Mouse (Mus musculus): ENCODE data around the gene Isyna1. TPM values are rescaled to one million over a fixed set of nuclear protein-coding genes. Genes with fewer than 3 reads are reported as not detected.

Isyna1 gene
- total and polyA plus RNA-seq, 3 experiments = 84.1 to 189 TPM; not detected in 1

DNA sequence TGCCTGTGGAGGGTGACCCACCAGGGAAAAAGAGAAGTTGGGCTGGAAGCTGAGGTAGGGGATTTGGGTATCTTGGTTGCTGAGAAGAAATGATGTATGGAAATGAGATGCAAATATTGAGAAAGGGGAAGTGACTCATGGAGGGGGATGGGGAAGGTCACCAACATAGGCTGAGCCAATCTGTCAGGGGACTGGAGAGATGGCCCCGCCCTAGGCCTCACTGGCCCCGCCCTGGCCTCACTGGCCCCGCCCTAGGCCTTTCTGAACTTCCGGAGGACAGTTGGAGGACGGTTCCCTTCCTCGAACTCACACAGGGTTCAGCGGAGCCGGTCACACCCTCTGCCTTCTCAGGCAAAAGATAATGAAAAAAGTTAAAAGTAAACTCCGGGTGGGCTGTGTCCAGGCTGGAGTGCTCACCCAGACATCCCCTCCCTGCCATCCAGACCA lies 24.7 kb downstream of the Isyna1 start (continued):
- TF ChIP-seq MYC (IDR thresholded peaks at IDR 0.05; ENCODE audit: low read depth, low read length) (peak; percentile 37; the same call in 1 of the 2 replicates), NELFE (IDR thresholded peaks at IDR 0.05; ENCODE audit: low read depth, low read length) (peak; percentile 72), MYB (IDR thresholded peaks at IDR 0.05; ENCODE audit: low read depth, low read length) (0 out of 2 replicates have a peak, but pooled peaks have one; percentile 20), POLR2A (IDR thresholded peaks at IDR 0.05; ENCODE audit: control insufficient read depth in 1 of 2, insufficient read depth in 1 of 2, low read depth in 1 of 2, low read length in 2 of 2, poor library complexity in 1 of 2) (peak in 1 of 2 experiments; percentile 78; a peak in 2 of 4 replicates), POLR2AphosphoS5 (IDR thresholded peaks at IDR 0.05; ENCODE audit: borderline replicate concordance, low read depth, low read length) (no peak)

GRCm38 (mm10) chr8:70622220-70622619 lies 28.0 kb downstream of the Isyna1 start:
- H3K9me3 ChIP-seq (replicated peaks; ENCODE audit: insufficient read depth, low read length) = no peaks in the 10 kb centered on the region
- no peak overlapping the region for H3K27ac ChIP-seq (ENCODE audit: control insufficient read depth, low read depth, low read length)
- H3K9ac ChIP-seq (ENCODE audit: control insufficient read depth, low read depth, low read length, poor library complexity, severe bottlenecking) = no peak overlapping the region
- H3K4me1 ChIP-seq (ENCODE audit: control insufficient read depth in 1 of 2, insufficient read depth in 2 of 2, low read length in 2 of 2) = peaks cover 7 to 37% of the 10 kb centered on the region in 2 experiments
- H3K4me3 ChIP-seq (ENCODE audit: control insufficient read depth in 1 of 2, insufficient read depth in 1 of 2, low read depth in 2 of 2, low read length in 2 of 2) = no peak overlapping the region
- H3K27me3 ChIP-seq (ENCODE audit: control insufficient read depth in 1 of 2, insufficient read depth in 2 of 2, low read length in 2 of 2) = no peaks in the 10 kb centered on the region
- DNase-seq (ENCODE audit: low read depth, low spot score) = peak; percentile 60
- peaks cover 0 to 13% of the 10 kb centered on the region in 2 experiments; a peak in 2 of 4 replicates for H3K36me3 ChIP-seq (ENCODE audit: control insufficient read depth in 1 of 2, insufficient read depth in 2 of 2, low read length in 2 of 2)
- TF ChIP-seq ETS1 (IDR thresholded peaks at IDR 0.05; ENCODE audit: low read depth, low read length) = peak; percentile 80
- TF ChIP-seq TAL1 (IDR thresholded peaks at IDR 0.05; ENCODE audit: low read length) = peak; percentile 75
- no peak for TF ChIP-seq ZNF384 (IDR thresholded peaks at IDR 0.05; ENCODE audit: low read depth, low read length)
- TF ChIP-seq RCOR1 (IDR thresholded peaks at IDR 0.05; ENCODE audit: low read depth, low read length) = peak; percentile 20; the same call in 1 of the 2 replicates
- peak; percentile 70 for TF ChIP-seq GATA1 (IDR thresholded peaks at IDR 0.05; ENCODE audit: low read depth, low read length)
- TF ChIP-seq EP300 (IDR thresholded peaks at IDR 0.05; ENCODE audit: low read depth in 1 of 2, low read length in 2 of 2) = peak; percentile 30 to 84
- no peak for TF ChIP-seq USF2 (IDR thresholded peaks at IDR 0.05; ENCODE audit: borderline replicate concordance in 1 of 2, insufficient read depth in 1 of 2, low read depth in 1 of 2, low read length in 2 of 2)
- peak; percentile 61; the same call in 1 of the 2 replicates for TF ChIP-seq BHLHE40 (IDR thresholded peaks at IDR 0.05; ENCODE audit: borderline replicate concordance, low read depth, low read length)
- 0 out of 2 replicates have a peak, but pooled peaks have one; percentile 42 for TF ChIP-seq MAZ (IDR thresholded peaks at IDR 0.05; ENCODE audit: low read depth, low read length)
- TF ChIP-seq ZKSCAN1 (IDR thresholded peaks at IDR 0.05; ENCODE audit: low read depth, low read length) = 0 out of 2 replicates have a peak, but pooled peaks have one; percentile 9
- TF ChIP-seq TCF12 (IDR thresholded peaks at IDR 0.05; ENCODE audit: low read depth, low read length) = peak; percentile 96
- no peak for TF ChIP-seq CTCF (IDR thresholded peaks at IDR 0.05 in 2 of 3, conservative IDR thresholded peaks at IDR 0.05 in 1 of 3; ENCODE audit: control insufficient read depth in 1 of 3, insufficient read depth in 1 of 3, low read depth in 2 of 3, low read length in 3 of 3, poor library complexity in 1 of 3, severe bottlenecking in 1 of 3)
- H3K79me2 ChIP-seq (ENCODE audit: control insufficient read depth, insufficient read depth, low read length, poor library complexity) = no peaks in the 10 kb centered on the region

DNA sequence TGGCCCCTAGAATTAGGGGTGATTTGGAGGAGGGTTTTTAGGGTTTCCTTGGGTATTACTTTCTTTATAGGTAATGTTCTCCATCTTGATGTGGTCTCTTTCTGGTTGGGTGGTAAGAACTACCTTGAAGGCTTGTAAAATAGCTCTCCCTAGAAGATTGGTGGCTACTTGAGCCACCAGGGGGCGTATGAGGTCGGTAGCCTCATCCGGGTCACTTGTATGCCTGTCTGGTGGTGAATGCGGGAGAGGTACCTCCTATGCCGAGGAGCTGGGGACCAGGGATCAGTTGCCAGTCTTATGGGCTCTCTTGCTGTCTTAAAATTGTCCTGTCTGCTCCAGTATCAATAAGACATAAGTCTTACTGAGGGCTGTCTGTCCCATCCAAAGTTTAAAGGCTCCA lies 30.9 kb downstream of the Isyna1 start:
- TF ChIP-seq CTCF (IDR thresholded peaks at IDR 0.05 in 2 of 3, conservative IDR thresholded peaks at IDR 0.05 in 1 of 3; ENCODE audit: control insufficient read depth in 1 of 3, insufficient read depth in 1 of 3, low read depth in 2 of 3, low read length in 3 of 3, poor library complexity in 1 of 3, severe bottlenecking in 1 of 3) (peak; percentile 33 to 39 (median 37); a peak in 4 of 6 replicates), CHD2 (IDR thresholded peaks at IDR 0.05; ENCODE audit: low read length) (no peak), SMC3 (IDR thresholded peaks at IDR 0.05; ENCODE audit: low read depth, low read length) (peak; percentile 18), BHLHE40 (IDR thresholded peaks at IDR 0.05; ENCODE audit: borderline replicate concordance, low read depth, low read length) (no peak), POLR2AphosphoS5 (IDR thresholded peaks at IDR 0.05; ENCODE audit: borderline replicate concordance, low read depth, low read length) (no peak), MAFK (IDR thresholded peaks at IDR 0.05; ENCODE audit: borderline replicate concordance, low read depth, low read length) (no peak), RAD21 (IDR thresholded peaks at IDR 0.05; ENCODE audit: low read depth, low read length) (no peak), ZC3H11A (IDR thresholded peaks at IDR 0.05; ENCODE audit: low read depth, low read length) (no peak), MXI1 (IDR thresholded peaks at IDR 0.05; ENCODE audit: low read depth, low read length) (no peak), EP300 (IDR thresholded peaks at IDR 0.05; ENCODE audit: low read depth in 1 of 2, low read length in 2 of 2) (no peak), TAL1 (IDR thresholded peaks at IDR 0.05; ENCODE audit: low read length) (no peak)
- Histone ChIP-seq H3K79me2 (ENCODE audit: control insufficient read depth, insufficient read depth, low read length, poor library complexity) (no peaks in the 10 kb centered on the region; the same call in 1 of the 2 replicates), H3K36me3 (ENCODE audit: control insufficient read depth in 1 of 2, insufficient read depth in 2 of 2, low read length in 2 of 2) (peaks cover 0 to 6% of the 10 kb centered on the region in 2 experiments; a peak in 2 of 4 replicates), H3K27me3 (ENCODE audit: control insufficient read depth in 1 of 2, insufficient read depth in 2 of 2, low read length in 2 of 2) (no peaks in the 10 kb centered on the region), H3K4me1 (ENCODE audit: control insufficient read depth in 1 of 2, insufficient read depth in 2 of 2, low read length in 2 of 2) (peaks cover 7 to 23% of the 10 kb centered on the region in 2 experiments; a peak in 3 of 4 replicates), H3K27ac (ENCODE audit: control insufficient read depth, low read depth, low read length) (no peak overlapping the region), H3K4me3 (ENCODE audit: control insufficient read depth in 1 of 2, insufficient read depth in 1 of 2, low read depth in 2 of 2, low read length in 2 of 2) (no peak overlapping the region), H3K9me3 (replicated peaks; ENCODE audit: insufficient read depth, low read length) (no peaks in the 10 kb centered on the region), H3K9ac (ENCODE audit: control insufficient read depth, low read depth, low read length, poor library complexity, severe bottlenecking) (no peak overlapping the region)
- peak; percentile 63 for DNase-seq (ENCODE audit: low read depth, low spot score)

Measured in MEL (cell line).